Mouse (Mus musculus) left cerebral cortex, postnatal 36 days (tissue): ENCODE measurements around the gene Epop. TPM values are rescaled to one million over a fixed set of nuclear protein-coding genes. Genes with fewer than 3 reads are reported as not detected.
A peak's percentile ranks its signal among the peaks of the same experiment; 100 is the strongest.

Source experiments
- DNase-seq, 2 experiments: peaks; one replicate each; pipeline ENCODE4 v3.0.0; 2021 to 2022; ENCODE audit warnings: low spot score in 2 of 2, mixed read lengths in 1 of 2
- intact Hi-C: fragments of 180-260 bp; cut with DNase I; formaldehyde crosslinking; loops from one replicate; pipeline ENCODE4 v1.15.1; 2025
- total RNA-seq, 2 experiments: library from RNA; stranded (reverse); gene quantifications; 2 replicates each; pipeline ENCODE4 v1.2.3; 2021

Epop gene
- 100 to 1,000 TPM in 1 of 2 experiments, 10 to 100 TPM in 1; 90.9 to 102 TPM for total RNA-seq

GRCm38 (mm10) chr11:97629576-97629975 lies at the start of gene Epop:
TSS of gene Epop (minus strand) at chr11:97629702.
- DNase-seq, result peak; percentile 92 to 94
- intact Hi-C loops, result no loop called here

- no peak for DNase-seq
- intact Hi-C loops, result no loop called here
Measured at GRCm38 (mm10) chr11:97678301-97678700, 48.8 kb upstream of the Epop start.

DNA sequence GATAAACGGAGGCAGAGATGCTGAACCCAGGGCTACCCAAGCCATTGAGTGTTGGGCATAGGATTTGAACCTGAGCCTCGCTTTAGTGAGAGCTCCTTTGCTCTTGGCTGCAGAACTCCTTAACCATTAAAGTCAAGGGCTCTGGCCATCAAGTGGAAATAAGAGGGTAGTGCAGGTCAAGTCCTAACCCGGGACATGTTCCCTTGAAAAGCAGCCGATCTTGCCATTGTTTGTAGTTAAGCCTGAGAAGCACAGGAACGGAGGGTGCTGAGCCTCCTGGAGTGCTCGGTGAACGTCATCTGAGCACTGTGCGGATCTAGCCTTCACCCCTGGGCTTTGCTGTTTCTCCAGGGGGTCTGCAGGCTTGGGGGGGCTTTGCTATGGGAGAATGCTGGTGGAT lies 48.3 kb upstream of the Epop start:
- no peak for DNase-seq
- intact Hi-C loops, result no loop called here

GRCm38 (mm10) chr11:97677381-97677780 lies 47.9 kb upstream of the Epop start:
- intact Hi-C loops, result no loop called here
- no peak for DNase-seq

GRCm38 (mm10) chr11:97676050-97676754 lies 46.7 kb upstream of the Epop start:
- intact Hi-C loops, result no loop called here
- DNase-seq, result no peak

GRCm38 (mm10) chr11:97673148-97673547 lies 43.6 kb upstream of the Epop start:
- intact Hi-C loops, result no loop called here
- DNase-seq, result no peak

- intact Hi-C loops, result no loop called here
- no peak for DNase-seq
Measured at GRCm38 (mm10) chr11:97671177-97671527, 41.6 kb upstream of the Epop start.

DNA sequence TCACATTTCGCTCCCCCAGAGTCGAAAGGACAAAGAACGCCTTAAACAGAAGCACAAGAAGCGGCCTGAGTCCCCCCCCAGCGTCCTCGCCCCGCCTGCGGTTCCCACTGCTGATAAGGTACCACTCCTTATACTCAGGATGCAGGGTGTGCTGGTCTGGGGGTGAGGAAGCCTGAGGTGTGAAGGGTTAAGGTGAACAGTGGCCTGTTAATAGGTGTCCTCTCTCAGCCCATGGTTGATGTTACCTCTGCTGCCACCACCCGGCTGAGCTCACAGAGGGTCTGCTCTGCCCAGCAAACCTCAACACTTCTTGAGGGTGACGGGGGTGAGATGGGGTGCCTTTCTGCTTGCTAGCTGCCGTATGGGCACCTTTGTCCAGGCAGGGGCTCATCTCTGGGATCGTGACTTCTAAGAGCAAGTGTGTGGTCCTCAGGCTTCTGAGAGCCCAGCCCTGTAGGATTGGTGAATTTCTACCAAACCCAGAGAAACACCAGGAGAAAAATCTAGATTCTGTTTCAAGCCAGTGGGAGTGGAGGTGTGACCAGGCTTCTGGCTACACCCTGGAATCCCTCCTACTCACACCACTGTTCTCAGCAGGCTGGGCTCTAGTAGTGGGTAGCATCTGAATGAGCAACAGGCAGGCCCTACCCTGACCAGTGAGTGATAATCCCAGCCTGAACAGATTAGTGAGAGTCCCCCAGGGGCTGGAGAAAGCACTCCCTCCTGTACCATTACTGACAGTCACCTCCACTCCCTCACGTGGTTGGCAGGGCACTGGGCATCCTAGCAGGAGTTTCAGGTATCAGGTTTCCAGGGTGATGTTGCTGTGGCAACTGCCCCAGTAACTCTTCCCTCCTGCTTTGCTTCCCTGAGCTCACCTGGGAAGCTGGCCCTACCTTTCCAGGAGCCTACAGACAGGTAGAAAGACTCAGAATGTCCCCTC lies 41.0 kb upstream of the Epop start:
- DNase-seq, result peak; percentile 30 to 53
- intact Hi-C loops, result no loop called here

- intact Hi-C loops, result no loop called here
- DNase-seq, result peak in 1 of 2 experiments; percentile 51
Measured at GRCm38 (mm10) chr11:97669829-97670228, 40.3 kb upstream of the Epop start.

DNA sequence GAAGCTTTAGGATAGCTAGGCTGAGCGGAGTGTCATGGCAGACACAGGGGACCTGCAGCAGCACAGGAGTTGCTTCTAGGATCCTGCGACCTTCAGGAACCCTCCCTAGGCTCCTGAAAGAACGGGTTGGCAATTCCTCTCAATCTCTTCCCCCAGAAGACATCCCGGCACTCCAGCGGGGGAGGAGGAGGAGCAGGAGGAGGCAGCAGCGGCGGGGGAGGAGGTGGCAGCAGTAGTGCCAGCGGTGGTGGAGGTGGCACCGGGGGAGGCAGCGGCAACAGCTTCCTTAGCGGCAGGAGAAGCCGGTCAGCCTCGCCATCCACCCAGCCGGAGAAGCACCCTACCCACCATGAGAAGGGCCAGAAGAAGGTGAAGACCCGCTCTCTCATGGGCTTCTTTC lies 39.8 kb upstream of the Epop start:
- peak; percentile 39 to 44 for DNase-seq
- intact Hi-C loops, result no loop called here

- intact Hi-C loops, result no loop called here
- no peak for DNase-seq
Measured at GRCm38 (mm10) chr11:97668160-97668559, 38.7 kb upstream of the Epop start.

GRCm38 (mm10) chr11:97666794-97667193 lies 37.3 kb upstream of the Epop start:
- intact Hi-C loops, result no loop called here
- no peak for DNase-seq

DNA sequence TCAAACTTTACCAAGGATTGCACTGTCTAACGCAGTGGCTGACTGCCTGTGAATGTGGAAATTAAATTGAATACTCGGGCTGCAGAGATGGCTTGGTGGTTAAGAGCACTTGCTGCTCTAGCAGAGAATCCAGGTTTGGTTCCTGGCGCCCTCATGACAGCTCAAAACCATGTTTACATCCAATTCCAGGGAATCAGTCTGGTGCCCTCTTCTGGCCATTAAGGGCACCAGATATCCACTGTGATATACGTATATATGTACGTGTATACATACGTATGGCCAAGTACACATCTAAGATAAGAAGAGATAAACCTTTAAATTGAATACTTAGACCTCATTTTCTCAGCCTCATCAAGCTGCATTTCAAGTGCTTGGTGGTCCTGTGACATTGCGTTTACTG lies 36.7 kb upstream of the Epop start:
- no peak for DNase-seq
- intact Hi-C loops, result no loop called here

DNA sequence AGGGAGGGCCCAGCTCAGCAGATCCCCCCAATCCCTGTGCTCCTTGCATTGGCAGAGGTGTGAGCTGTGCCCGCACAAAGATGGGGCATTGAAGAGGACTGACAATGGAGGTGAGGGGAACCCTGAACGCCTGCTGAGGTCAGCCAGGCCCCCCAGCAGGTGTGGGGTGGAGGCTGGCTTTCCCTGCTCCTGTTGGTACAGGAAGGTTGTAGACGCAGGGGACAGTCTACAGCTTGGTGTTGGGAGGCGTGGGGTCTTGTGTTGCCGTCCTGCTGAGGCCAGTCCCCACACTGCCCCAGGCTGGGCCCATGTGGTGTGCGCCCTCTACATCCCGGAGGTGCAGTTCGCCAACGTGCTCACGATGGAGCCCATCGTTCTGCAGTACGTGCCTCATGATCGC lies 35.9 kb upstream of the Epop start:
- intact Hi-C loops, result no loop called here
- DNase-seq, result no peak

DNA sequence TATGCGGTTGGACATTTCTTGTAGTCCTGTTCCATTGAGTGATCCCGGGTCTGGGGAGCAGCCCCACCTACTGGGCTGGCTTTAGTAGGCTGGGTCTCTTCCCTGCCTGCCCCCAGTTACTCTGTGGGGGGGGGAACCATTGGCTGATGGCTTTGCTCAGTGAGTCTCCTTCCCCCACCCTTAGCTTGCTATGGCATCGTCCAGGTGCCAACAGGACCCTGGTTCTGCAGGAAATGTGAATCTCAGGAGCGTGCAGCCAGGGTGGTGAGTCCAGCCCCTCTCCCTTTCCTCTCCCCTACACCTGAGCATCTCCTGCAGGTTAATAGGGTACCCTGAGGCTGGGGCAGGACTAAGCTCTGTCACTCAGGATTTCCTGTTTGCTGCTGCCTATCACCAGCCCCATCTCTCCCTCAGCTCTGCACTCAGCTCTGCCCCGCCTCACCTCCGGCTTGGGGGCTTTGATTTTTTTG lies 35.3 kb upstream of the Epop start:
- DNase-seq, result no peak
- intact Hi-C loops, result loop anchor here (5.0 kb wide), 1 partner anchor 32 kb away; no protein-coding TSS in a partner anchor

- intact Hi-C loops, result loop anchor here (5.0 kb wide), 1 partner anchor 33 kb away; no protein-coding TSS in a partner anchor
- DNase-seq, result no peak
Measured at GRCm38 (mm10) chr11:97664339-97664665, 34.8 kb upstream of the Epop start.

GRCm38 (mm10) chr11:97663528-97664338 lies 34.2 kb upstream of the Epop start:
- intact Hi-C loops, result loop anchor here (5.0 kb wide), 1 partner anchor 34 kb away; no protein-coding TSS in a partner anchor
- peak in 1 of 2 experiments; percentile 29 for DNase-seq

- peak; percentile 76 to 77 for DNase-seq
- intact Hi-C loops, result loop anchor here (5.0 kb wide), 1 partner anchor 34 kb away; no protein-coding TSS in a partner anchor
Measured at GRCm38 (mm10) chr11:97662893-97663527, 33.5 kb upstream of the Epop start, which contains the start of gene Mllt6. TSS of gene Mllt6 (plus strand) at chr11:97663414.

DNA sequence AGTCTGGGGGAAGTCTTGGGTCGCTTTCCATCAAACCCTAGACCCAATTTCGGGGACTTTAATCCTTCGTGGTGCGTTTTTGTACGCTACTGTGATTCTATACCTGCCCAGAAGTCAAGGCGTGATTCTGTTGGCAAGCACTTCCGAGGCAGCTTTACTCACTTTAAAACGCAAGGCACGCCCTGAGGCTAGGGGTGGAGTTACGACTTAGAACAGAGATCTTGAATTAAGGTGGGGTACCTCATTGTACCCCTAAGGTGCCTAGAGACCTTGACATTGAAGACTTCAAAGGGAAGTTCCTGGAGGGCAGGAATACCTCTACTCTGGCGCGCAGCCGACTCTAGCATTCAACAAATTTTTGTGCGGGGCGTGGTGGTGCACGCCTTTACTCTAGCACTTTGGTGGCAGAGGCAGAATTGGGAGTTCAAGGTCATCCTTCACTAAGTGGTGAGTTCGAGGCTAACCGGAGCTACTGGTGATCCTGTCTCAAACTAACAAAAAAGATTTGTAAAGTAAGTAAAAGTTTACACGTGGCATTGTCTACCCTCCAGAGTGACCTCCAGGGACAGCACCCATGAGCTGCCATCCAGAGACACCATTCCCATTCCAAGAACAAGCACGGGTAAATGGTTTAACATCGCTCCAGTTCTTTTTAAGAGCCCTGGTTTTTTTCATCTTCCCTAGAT lies 32.8 kb upstream of the Epop start:
- DNase-seq, result no peak
- intact Hi-C loops, result loop anchor here (5.0 kb wide), 1 partner anchor 35 kb away; no protein-coding TSS in a partner anchor
